Mouse (Mus musculus) heart, adult 2 months (tissue): ENCODE measurements at regions not wholly inside any gene's neighbourhood (a gene's known extent, or its start where the extent isn't known, plus 50 kb on each side); places are given as distances from the start of the nearest gene placed in this dataset.

ENCODE experiments used
- DNase-seq, 2 experiments: peaks; one replicate each; pipeline ENCODE4 v3.0.0; 2021
- H3K27ac ChIP-seq: fragments of 200-600 bp; 2 replicates; pipeline ENCODE4 v1.8.1; 2022
- H3K27me3 ChIP-seq: fragments of 200-500 bp; 2 replicates; pipeline ENCODE4 v1.6.1; 2012; ENCODE audit warnings: mild to moderate bottlenecking, low read length, inconsistent platforms, mixed read lengths; ENCODE audit not compliant: control insufficient read depth, insufficient read depth
- H3K36me3 ChIP-seq: fragments of 200-500 bp; 2 replicates; pipeline ENCODE4 v1.6.1; 2012; ENCODE audit warnings: low read length, inconsistent platforms; ENCODE audit not compliant: control insufficient read depth, insufficient read depth
- H3K4me1 ChIP-seq: fragments of 200-500 bp; 2 replicates; pipeline ENCODE4 v1.6.1; 2011; ENCODE audit warnings: low read length; ENCODE audit not compliant: control insufficient read depth, insufficient read depth
- H3K4me3 ChIP-seq: fragments of 200-600 bp; 2 replicates; pipeline ENCODE4 v1.8.1; 2022
- H3K79me2 ChIP-seq: fragments of 200-500 bp; replicated peaks from 2 replicates; pipeline ENCODE4 v1.6.1; 2012; ENCODE audit warnings: mild to moderate bottlenecking, inconsistent platforms, low read length, moderate library complexity, mixed read lengths; ENCODE audit not compliant: control insufficient read depth, insufficient read depth
- H3K9ac ChIP-seq: fragments of 200-500 bp; 2 replicates; pipeline ENCODE4 v1.6.1; 2012; ENCODE audit warnings: low read depth, mild to moderate bottlenecking, control low read depth, inconsistent platforms, low read length, mixed read lengths
- CTCF ChIP-seq: fragments of 200-600 bp; IDR thresholded peaks from 2 replicates; pipeline ENCODE4 v1.8.1; 2022; ENCODE audit warnings: antibody characterized with exemption, mild to moderate bottlenecking, moderate library complexity
- EP300 ChIP-seq: fragments of 200-500 bp; IDR thresholded peaks from 2 replicates; pipeline ENCODE4 v1.6.1; 2011; ENCODE audit warnings: low read depth, low read length, control low read depth; ENCODE audit not compliant: insufficient read depth
- POLR2A ChIP-seq: fragments of 200-500 bp; IDR thresholded peaks from 2 replicates; pipeline ENCODE4 v1.6.1; 2011; ENCODE audit warnings: mild to moderate bottlenecking, low read depth, low read length, control low read depth; ENCODE audit not compliant: insufficient read depth
- WGBS: fragments of 180-500 bp; shearing (Covaris S2); methylation state at CpG from one replicate; pipeline ENCODE4 v1.1.7; 2018; 5-methylcytosine and 5-hydroxymethylcytosine counted together
- intact Hi-C: fragments of 180-260 bp; cut with DNase I; formaldehyde crosslinking; loops from one replicate; pipeline ENCODE4 v1.15.1; 2025

- TF ChIP-seq EP300 (no peak), CTCF (no peak), POLR2A (no peak)
- Histone ChIP-seq H3K79me2 (no peaks in the 10 kb centered on the region), H3K27ac (no peak overlapping the region), H3K4me3 (no peak overlapping the region), H3K27me3 (no peaks in the 10 kb centered on the region), H3K36me3 (no peaks in the 10 kb centered on the region), H3K9ac (no peak overlapping the region), H3K4me1 (no peaks in the 10 kb centered on the region)
- DNase-seq = no peak
- WGBS = 91% methylated on average over 5 of the region's 5 CpGs
- intact Hi-C loops = no loop called here
Observed at GRCm38 (mm10) chr13:52362266-52362665, 168.8 kb downstream of the Diras2 start.

- no peaks in the 10 kb centered on the region for H3K36me3 ChIP-seq
- no peaks in the 10 kb centered on the region for H3K4me1 ChIP-seq
- no peak overlapping the region for H3K4me3 ChIP-seq
- DNase-seq = no peak
- no peak overlapping the region for H3K9ac ChIP-seq
- TF ChIP-seq CTCF (no peak), POLR2A (no peak), EP300 (no peak)
- H3K27ac ChIP-seq = no peak overlapping the region
- no peaks in the 10 kb centered on the region for H3K27me3 ChIP-seq
- no peaks in the 10 kb centered on the region for H3K79me2 ChIP-seq
- intact Hi-C loops = no loop called here
Observed at GRCm38 (mm10) chr13:52369851-52370250, 161.2 kb downstream of the Diras2 start.

GRCm38 (mm10) chr13:52371986-52372385 lies 159.1 kb downstream of the Diras2 start:
- no peak overlapping the region for H3K4me3 ChIP-seq
- DNase-seq = no peak
- no peak for TF ChIP-seq EP300
- TF ChIP-seq CTCF = no peak
- H3K27ac ChIP-seq = no peak overlapping the region
- intact Hi-C loops = no loop called here
- WGBS = 75% methylated on average over 3 of the region's 3 CpGs
- H3K79me2 ChIP-seq = no peaks in the 10 kb centered on the region
- H3K36me3 ChIP-seq = no peaks in the 10 kb centered on the region
- H3K27me3 ChIP-seq = no peaks in the 10 kb centered on the region
- no peak overlapping the region for H3K9ac ChIP-seq
- H3K4me1 ChIP-seq = no peaks in the 10 kb centered on the region

GRCm38 (mm10) chr13:52374781-52375180 lies 156.3 kb downstream of the Diras2 start:
- Histone ChIP-seq H3K4me3 (no peak overlapping the region), H3K27me3 (no peaks in the 10 kb centered on the region), H3K4me1 (no peaks in the 10 kb centered on the region), H3K27ac (no peak overlapping the region), H3K36me3 (no peaks in the 10 kb centered on the region), H3K79me2 (no peaks in the 10 kb centered on the region), H3K9ac (no peak overlapping the region)
- no peak for TF ChIP-seq POLR2A
- no peak for TF ChIP-seq CTCF
- no peak for TF ChIP-seq EP300
- intact Hi-C loops = no loop called here
- no peak for DNase-seq
- 24% methylated on average over 3 of the region's 3 CpGs for WGBS

- no peaks in the 10 kb centered on the region for H3K27me3 ChIP-seq
- no peaks in the 10 kb centered on the region for H3K36me3 ChIP-seq
- H3K27ac ChIP-seq = no peak overlapping the region
- no peaks in the 10 kb centered on the region for H3K79me2 ChIP-seq
- H3K4me1 ChIP-seq = no peaks in the 10 kb centered on the region
- TF ChIP-seq CTCF = no peak
- TF ChIP-seq POLR2A = no peak
- intact Hi-C loops = no loop called here
- DNase-seq = no peak
- no peak overlapping the region for H3K9ac ChIP-seq
- H3K4me3 ChIP-seq = no peak overlapping the region
- 21% methylated on average over 1 of the region's 1 CpGs for WGBS
Observed at GRCm38 (mm10) chr13:52378236-52378635, 152.8 kb downstream of the Diras2 start.

GRCm38 (mm10) chr13:52389271-52389670 lies 141.8 kb downstream of the Diras2 start:
- no peak overlapping the region for H3K4me3 ChIP-seq
- H3K27ac ChIP-seq = no peak overlapping the region
- intact Hi-C loops = no loop called here
- 79% methylated on average over 5 of the region's 5 CpGs for WGBS
- DNase-seq = no peak
- H3K36me3 ChIP-seq = no peaks in the 10 kb centered on the region
- H3K27me3 ChIP-seq = no peaks in the 10 kb centered on the region
- H3K9ac ChIP-seq = no peak overlapping the region
- H3K4me1 ChIP-seq = no peaks in the 10 kb centered on the region
- no peaks in the 10 kb centered on the region for H3K79me2 ChIP-seq
- TF ChIP-seq EP300 (no peak), POLR2A (no peak)

GRCm38 (mm10) chr13:52395786-52396185 lies 135.3 kb downstream of the Diras2 start:
- no peak for DNase-seq
- H3K9ac ChIP-seq = no peak overlapping the region
- H3K36me3 ChIP-seq = no peaks in the 10 kb centered on the region
- H3K27ac ChIP-seq = no peak overlapping the region
- intact Hi-C loops = no loop called here
- H3K4me3 ChIP-seq = no peak overlapping the region
- H3K27me3 ChIP-seq = no peaks in the 10 kb centered on the region
- TF ChIP-seq EP300 (no peak), CTCF (no peak), POLR2A (no peak)
- H3K4me1 ChIP-seq = no peaks in the 10 kb centered on the region
- 83% methylated on average over 8 of the region's 8 CpGs for WGBS
- H3K79me2 ChIP-seq = no peaks in the 10 kb centered on the region
